9 mouse cellular contexts compared by ENCODE assay signal in genomic region chr19:46507181-46507581, GRCm38 (mm10). TPM values are rescaled to one million over a fixed set of nuclear protein-coding genes. Genes with fewer than 3 reads are reported as not detected.
A peak's percentile ranks its signal among the peaks of the same experiment; 100 is the strongest.
DNase-seq lines count a peak whose midpoint lies in the region; ATAC-seq and TF ChIP-seq lines count a peak whose summit lies in the region.
"Had no signal": no experiment of that assay in that cellular context is flagged by ENCODE, and none has a peak within 500 bp of the region (broad histone marks: within the 10 kb centered on the region; RNA-seq: fewer than 3 reads in every experiment).

No protein-coding gene starts in this region.

- no peak for TF ChIP-seq CTCF in kidney, adult 2 months (conservative IDR thresholded peaks at IDR 0.05; ENCODE audit: insufficient read depth, insufficient read length, low read depth, low read length)
- TF ChIP-seq CTCF in cortical plate, adult 2 months (IDR thresholded peaks at IDR 0.05; ENCODE audit: extremely low read depth, insufficient read depth, low read length): no peak

- peak overlapping the region; percentile 92 for H3K4me2 ChIP-seq in hindbrain, embryonic 11.5 days (replicated peaks; ENCODE audit: low read depth, low read length)
- H3K4me2 ChIP-seq in midbrain, embryonic 16.5 days (ENCODE audit: low read length): peak overlapping the region; percentile 89

- 44% methylated on average over 8 of the region's 8 CpGs for WGBS in kidney, adult 2 months
- WGBS in hindbrain, embryonic 11.5 days: 30% methylated on average over 8 of the region's 8 CpGs
- WGBS in midbrain, embryonic 16.5 days: 6% methylated on average over 8 of the region's 8 CpGs

- H3K27ac ChIP-seq in kidney, adult 2 months (ENCODE audit: insufficient read depth, low read depth, low read length): peak overlapping the region; percentile 92
- H3K27ac ChIP-seq in cortical plate, adult 2 months (ENCODE audit: insufficient read depth, low read length): peak overlapping the region; percentile 39; the same call in 1 of the 2 replicates
- H3K27ac ChIP-seq in hindbrain, embryonic 11.5 days (ENCODE audit: low read depth, low read length): peak overlapping the region; percentile 93
- H3K27ac ChIP-seq in midbrain, embryonic 16.5 days (ENCODE audit: low read length): peak overlapping the region; percentile 81

- no peak for DNase-seq in kidney, adult 2 months
- no peak for DNase-seq in kidney, postnatal 4 days
- DNase-seq in hindbrain, embryonic 11.5 days (ENCODE audit: low spot score): peak; percentile 71
- no peak for DNase-seq in spleen, postnatal 36 days (ENCODE audit: low spot score in 2 of 2)
- no peak for DNase-seq in layer of hippocampus, adult 11-12 months (ENCODE audit: low spot score)

- H3K36me3 ChIP-seq in kidney, adult 2 months (ENCODE audit: control insufficient read depth, insufficient read depth, low read length): peaks cover 1% of the 10 kb centered on the region; the same call in 1 of the 2 replicates
- 0 out of 2 replicates have a peak, but pooled peaks cover 5% of the 10 kb centered on the region for H3K36me3 ChIP-seq in hindbrain, embryonic 11.5 days (ENCODE audit: control insufficient read depth, insufficient read depth, low read length)
- peaks cover 3% of the 10 kb centered on the region; the same call in 1 of the 2 replicates for H3K36me3 ChIP-seq in midbrain, embryonic 16.5 days (ENCODE audit: control insufficient read depth, insufficient read depth, low read length)

- H3K9me3 ChIP-seq in hindbrain, embryonic 11.5 days (ENCODE audit: control insufficient read depth, low read length): no peaks in the 10 kb centered on the region
- H3K9me3 ChIP-seq in midbrain, embryonic 16.5 days (replicated peaks; ENCODE audit: control insufficient read depth, low read length, poor library complexity, severe bottlenecking): no peaks in the 10 kb centered on the region

- peak overlapping the region; percentile 1; the same call in 1 of the 2 replicates for H3K4me3 ChIP-seq in kidney, adult 2 months (ENCODE audit: insufficient read depth, low read depth, low read length)
- H3K4me3 ChIP-seq in cortical plate, adult 2 months (ENCODE audit: insufficient read depth, low read length): no peak overlapping the region
- peak overlapping the region; percentile 87 for H3K4me3 ChIP-seq in hindbrain, embryonic 11.5 days (ENCODE audit: low read depth, low read length)
- peak overlapping the region; percentile 19 for H3K4me3 ChIP-seq in midbrain, embryonic 16.5 days (ENCODE audit: low read depth, low read length)

- peak; percentile 43; the same call in 1 of the 2 replicates for ATAC-seq in hindbrain, embryonic 11.5 days (ENCODE audit: low FRiP score)
- ATAC-seq in midbrain, embryonic 16.5 days: 0 out of 2 replicates have a peak, but pooled peaks have one; percentile 9
- no peak for ATAC-seq in granulocyte monocyte progenitor cell, adult 5-6 weeks (replicated peaks; ENCODE audit: poor library complexity, severe bottlenecking)

- no peak for TF ChIP-seq POLR2A in kidney, adult 2 months (IDR thresholded peaks at IDR 0.05; ENCODE audit: low read depth, low read length)
- no peak for TF ChIP-seq POLR2A in cortical plate, adult 2 months (IDR thresholded peaks at IDR 0.05; ENCODE audit: extremely low read depth, insufficient read depth, low read length)

- H3K9ac ChIP-seq in hindbrain, embryonic 11.5 days (ENCODE audit: low read depth, low read length): peak overlapping the region; percentile 75
- H3K9ac ChIP-seq in midbrain, embryonic 16.5 days (ENCODE audit: low read depth, low read length): peak overlapping the region; percentile 56

- H3K27me3 ChIP-seq in kidney, adult 2 months (replicated peaks; ENCODE audit: control insufficient read depth, insufficient read depth, low read length): no peaks in the 10 kb centered on the region
- H3K27me3 ChIP-seq in hindbrain, embryonic 11.5 days (ENCODE audit: control insufficient read depth, insufficient read depth, low read length): no peaks in the 10 kb centered on the region
- H3K27me3 ChIP-seq in midbrain, embryonic 16.5 days (ENCODE audit: control insufficient read depth, insufficient read depth, low read depth, low read length): no peaks in the 10 kb centered on the region
- H3K27me3 ChIP-seq: Patski had no signal

- peaks cover 69% of the 10 kb centered on the region for H3K4me1 ChIP-seq in kidney, adult 2 months (ENCODE audit: control insufficient read depth, insufficient read depth, low read length)
- peaks cover 21% of the 10 kb centered on the region for H3K4me1 ChIP-seq in cortical plate, adult 2 months (ENCODE audit: control insufficient read depth, insufficient read depth, low read length)
- peaks cover 32% of the 10 kb centered on the region for H3K4me1 ChIP-seq in hindbrain, embryonic 11.5 days (replicated peaks; ENCODE audit: control insufficient read depth, insufficient read depth, low read length)
- H3K4me1 ChIP-seq in midbrain, embryonic 16.5 days (ENCODE audit: control insufficient read depth, insufficient read depth, low read length): peaks cover 61% of the 10 kb centered on the region

RNA-seq across cellular contexts. Expression of gene Trim8, which starts 5.7 kb away (rescaled TPM):
- polyA plus RNA-seq in kidney, adult 2 months (2012; rRNA removed): 41.3 and 43.6 TPM in 2 replicates
- 44.7 and 47.1 TPM in 2 replicates for polyA plus RNA-seq in cortical plate, adult 2 months (2012; rRNA removed)
- polyA plus RNA-seq in hindbrain, embryonic 11.5 days (2014; fragmentation: Nextera tagmentation; extraction: Ambion mirVana): 28.4 and 30.6 TPM in 2 replicates
- 25.9 and 26.8 TPM in 2 replicates for polyA plus RNA-seq in midbrain, embryonic 16.5 days (2015; fragmentation: Nextera tagmentation; extraction: Ambion mirVana)
- 10.9 and 13.9 TPM in 2 replicates for total RNA-seq in granulocyte monocyte progenitor cell, adult 5-6 weeks (2014; fragmentation: Nextera tagmentation)
- 12.2 and 13.6 TPM in 2 replicates for total RNA-seq in granulocyte monocyte progenitor cell, adult 5-6 weeks (2017)

Comparison
In these comparisons a context has a peak if more than half of its experiments do, and no peak if none do; other contexts are left out.
1. H3K27ac ChIP-seq: peak in every context shown above with its lines; median percentile 93 in hindbrain, embryonic 11.5 days; 92 in kidney, adult 2 months; 81 in midbrain, embryonic 16.5 days; 39 in cortical plate, adult 2 months.